Mouse (Mus musculus): ENCODE data around the gene Frem1. TPM values are rescaled to one million over a fixed set of nuclear protein-coding genes. Genes with fewer than 3 reads are reported as not detected.
A peak's percentile ranks its signal among the peaks of the same experiment; 100 is the strongest.

The Frem1 gene
- polyA plus RNA-seq, 1 experiment from 2014 or later = 1.8 TPM

DNA sequence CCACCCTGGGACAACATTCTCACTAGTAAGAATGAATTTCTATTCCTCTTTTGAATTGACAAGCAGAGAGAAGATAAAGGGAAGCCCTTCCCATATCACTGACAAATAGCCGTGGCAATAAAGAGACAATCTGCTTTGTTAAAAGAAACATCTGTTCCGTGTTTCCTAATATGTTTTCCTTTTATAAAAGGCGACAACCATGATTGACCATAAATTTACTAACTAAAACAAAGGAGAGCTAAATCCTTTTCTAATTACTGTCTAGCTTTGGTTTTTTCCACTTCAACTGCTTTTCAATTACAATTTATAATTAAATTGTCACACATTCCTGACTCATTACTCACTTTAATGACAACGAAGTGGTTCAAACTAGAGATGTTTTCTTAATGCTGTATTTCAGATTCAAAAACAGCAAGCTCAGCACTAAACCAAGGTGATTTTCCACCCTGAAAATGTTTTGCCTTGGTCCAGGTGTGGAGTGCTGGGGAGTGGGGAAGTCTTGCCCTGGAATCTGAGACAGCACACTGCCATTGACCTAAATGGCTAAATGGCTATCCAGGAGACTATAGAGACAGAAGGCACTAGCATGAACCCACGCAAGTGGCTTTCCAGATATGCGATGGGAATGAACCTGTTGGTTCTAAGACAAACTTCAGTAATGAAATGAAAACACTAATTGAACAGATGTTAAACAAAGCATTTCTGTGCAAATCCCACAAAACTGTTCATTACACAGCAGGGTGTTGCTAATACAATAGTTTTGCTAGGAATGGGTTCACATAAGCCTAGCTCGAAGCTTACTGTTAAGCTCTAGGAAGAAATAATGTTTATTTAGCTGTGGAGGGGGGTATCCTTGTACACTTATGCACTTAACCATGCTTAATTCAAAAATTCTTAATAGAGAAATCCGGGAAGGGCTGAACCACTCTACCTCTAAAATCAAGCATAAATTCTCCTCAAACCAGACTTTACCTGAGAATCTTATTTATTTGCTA lies 33.7 kb downstream of the Frem1 start:
- peaks cover 23% of the 10 kb centered on the region for H3K4me1 ChIP-seq
- no peaks in the 10 kb centered on the region for H3K27me3 ChIP-seq
- no peak overlapping the region for H3K4me2 ChIP-seq
- 0 out of 2 replicates have a peak, but pooled peaks have one; percentile 30 for ATAC-seq
- H3K9ac ChIP-seq = no peak overlapping the region
- H3K4me3 ChIP-seq = no peak overlapping the region
- no peaks in the 10 kb centered on the region for H3K36me3 ChIP-seq (ENCODE audit: poor library complexity, severe bottlenecking)
- no peak overlapping the region for H3K27ac ChIP-seq
- 19% methylated on average over 8 of the region's 8 CpGs for WGBS
- no peaks in the 10 kb centered on the region for H3K9me3 ChIP-seq (replicated peaks)

DNA sequence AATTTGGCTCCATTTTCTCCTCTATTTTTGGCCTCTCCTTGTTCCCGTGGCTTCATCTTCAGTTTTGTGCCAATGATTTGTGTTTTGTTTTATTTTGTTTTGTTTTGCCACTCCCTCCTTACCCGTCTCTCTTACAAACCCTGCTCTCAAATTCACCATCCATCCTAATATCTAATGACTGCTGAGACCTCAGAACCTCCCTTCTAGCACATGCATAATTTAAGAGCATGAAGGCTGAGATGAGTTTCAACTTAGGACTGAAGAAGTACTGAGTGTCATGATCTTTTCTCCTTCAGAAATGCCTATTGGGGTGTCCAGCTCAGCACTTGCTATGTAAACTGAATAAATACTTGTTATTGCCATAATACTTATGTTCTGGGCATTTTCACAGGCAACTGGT lies 37.6 kb downstream of the Frem1 start:
- Histone ChIP-seq H3K27ac (no peak overlapping the region), H3K4me3 (no peak overlapping the region), H3K36me3 (ENCODE audit: poor library complexity, severe bottlenecking) (no peaks in the 10 kb centered on the region), H3K27me3 (no peaks in the 10 kb centered on the region), H3K9ac (no peak overlapping the region), H3K4me2 (no peak overlapping the region), H3K9me3 (replicated peaks) (no peaks in the 10 kb centered on the region), H3K4me1 (peaks cover 12% of the 10 kb centered on the region)
- 86% methylated on average over 2 of the region's 2 CpGs for WGBS
- ATAC-seq = no peak

DNA sequence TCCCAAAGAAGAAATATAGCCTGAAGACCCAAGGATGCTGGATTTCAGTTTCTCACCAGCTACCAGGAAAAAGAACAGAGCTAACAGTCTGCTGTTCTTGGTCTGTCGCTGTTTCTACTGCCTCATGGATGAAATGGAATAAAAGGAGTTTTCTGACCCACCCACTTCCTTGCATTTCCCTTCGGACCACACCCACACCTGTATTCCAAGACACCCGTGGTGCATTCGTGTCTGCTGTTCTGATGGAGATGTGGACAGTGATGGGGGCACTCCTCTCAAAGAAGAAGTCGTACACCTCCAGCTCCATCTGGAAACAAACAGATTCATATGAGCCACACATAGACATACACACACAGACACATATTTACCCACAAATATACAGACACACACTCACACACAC lies 48.1 kb downstream of the Frem1 start:
- Histone ChIP-seq H3K4me3 (no peak overlapping the region), H3K27ac (no peak overlapping the region), H3K27me3 (no peaks in the 10 kb centered on the region), H3K4me1 (peaks cover 9% of the 10 kb centered on the region; the same call in 1 of the 2 replicates), H3K9ac (no peak overlapping the region), H3K36me3 (ENCODE audit: poor library complexity, severe bottlenecking) (no peaks in the 10 kb centered on the region), H3K4me2 (no peak overlapping the region), H3K9me3 (replicated peaks) (no peaks in the 10 kb centered on the region)
- WGBS = 79% methylated on average over 5 of the region's 5 CpGs
- ATAC-seq = no peak; the same call in 1 of the 2 replicates

DNA sequence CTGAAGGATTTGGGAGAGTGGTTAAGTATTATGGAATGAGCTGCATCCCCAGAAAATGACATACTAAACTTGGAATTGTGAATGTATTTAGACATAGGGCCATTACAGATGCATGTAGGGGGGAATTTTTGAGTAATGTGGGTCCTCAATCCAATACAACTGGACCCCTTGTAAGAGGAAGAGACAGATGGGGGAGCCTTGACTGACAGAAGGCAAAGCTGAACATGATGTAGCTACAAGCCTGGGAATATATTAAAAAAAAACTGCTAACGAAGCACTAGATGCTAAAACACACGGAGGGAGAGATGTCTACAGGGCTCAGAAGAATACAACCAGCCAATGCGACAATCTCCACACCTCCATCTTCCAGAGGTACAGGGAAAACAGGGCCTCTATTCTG lies 60.1 kb downstream of the Frem1 start:
- no peaks in the 10 kb centered on the region for H3K36me3 ChIP-seq (ENCODE audit: poor library complexity, severe bottlenecking)
- H3K27me3 ChIP-seq = no peaks in the 10 kb centered on the region
- no peak overlapping the region for H3K9ac ChIP-seq
- H3K27ac ChIP-seq = no peak overlapping the region
- ATAC-seq = 0 out of 2 replicates have a peak, but pooled peaks have one; percentile 10
- H3K9me3 ChIP-seq (replicated peaks) = no peaks in the 10 kb centered on the region
- 63% methylated on average over 3 of the region's 3 CpGs for WGBS
- H3K4me3 ChIP-seq = no peak overlapping the region
- no peak overlapping the region for H3K4me2 ChIP-seq
- peaks cover 13% of the 10 kb centered on the region; the same call in 1 of the 2 replicates for H3K4me1 ChIP-seq

DNA sequence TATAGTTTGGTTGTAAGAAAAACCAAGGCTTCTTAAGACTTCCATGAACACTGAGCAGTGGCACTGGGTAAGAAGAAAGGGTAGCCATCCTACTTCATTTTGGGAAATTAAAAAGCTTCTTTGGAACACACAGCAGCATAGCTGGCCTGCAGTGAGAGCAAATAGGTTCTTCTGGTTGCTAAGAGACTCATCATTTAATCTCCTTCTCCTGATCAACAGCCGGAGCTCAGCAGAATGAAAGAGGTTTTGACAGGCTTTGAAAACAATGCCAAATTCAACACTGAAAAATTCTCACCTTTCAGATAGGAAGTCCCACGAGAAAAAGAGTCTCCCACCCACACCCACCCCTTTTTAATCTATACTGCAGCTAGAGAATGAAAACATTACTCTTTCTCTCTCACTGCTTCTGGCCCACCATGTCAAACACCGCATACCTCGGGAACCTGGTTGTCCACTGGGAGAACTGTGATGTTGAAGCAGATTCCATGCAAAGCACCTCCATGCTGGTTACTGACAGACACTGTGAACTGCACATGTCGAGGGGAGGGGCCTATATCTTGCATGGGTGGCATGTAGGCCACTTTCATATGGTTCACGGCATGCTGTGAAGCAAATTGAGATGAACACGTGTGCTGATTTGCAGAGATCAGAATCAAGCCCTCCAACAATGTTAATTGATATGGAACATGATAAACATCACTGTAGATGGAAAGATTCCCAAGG lies 61.0 kb downstream of the Frem1 start:
- Histone ChIP-seq H3K27ac (peak overlapping the region; percentile 31; the same call in 1 of the 2 replicates), H3K9me3 (replicated peaks) (no peaks in the 10 kb centered on the region), H3K27me3 (no peaks in the 10 kb centered on the region), H3K36me3 (ENCODE audit: poor library complexity, severe bottlenecking) (no peaks in the 10 kb centered on the region), H3K9ac (no peak overlapping the region), H3K4me2 (no peak overlapping the region), H3K4me3 (no peak overlapping the region), H3K4me1 (peaks cover 13% of the 10 kb centered on the region; the same call in 1 of the 2 replicates)
- WGBS = 44% methylated on average over 7 of the region's 7 CpGs
- peak; percentile 61; the same call in 1 of the 2 replicates for ATAC-seq

DNA sequence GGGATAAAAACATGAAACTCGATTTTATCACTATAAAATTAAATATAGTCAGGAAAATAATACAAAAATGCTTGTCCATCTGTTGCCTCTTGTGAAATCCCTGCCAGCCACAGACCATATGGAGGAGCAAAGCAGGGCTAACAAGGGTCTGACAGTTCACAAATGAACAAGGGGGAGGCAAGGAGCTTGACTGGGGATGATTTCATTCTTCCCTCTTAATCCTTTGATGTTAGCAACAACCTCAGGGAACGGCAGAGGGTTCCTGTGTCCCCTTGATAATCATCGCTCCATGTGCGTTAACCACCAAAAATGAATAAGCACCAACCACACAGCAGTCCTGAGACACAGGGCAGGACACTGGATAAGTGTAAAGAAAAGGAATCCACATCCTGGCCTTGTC lies 79.8 kb downstream of the Frem1 start:
- Histone ChIP-seq H3K4me2 (no peak overlapping the region), H3K27ac (peak overlapping the region; percentile 22; the same call in 1 of the 2 replicates)
- no peak for ATAC-seq

DNA sequence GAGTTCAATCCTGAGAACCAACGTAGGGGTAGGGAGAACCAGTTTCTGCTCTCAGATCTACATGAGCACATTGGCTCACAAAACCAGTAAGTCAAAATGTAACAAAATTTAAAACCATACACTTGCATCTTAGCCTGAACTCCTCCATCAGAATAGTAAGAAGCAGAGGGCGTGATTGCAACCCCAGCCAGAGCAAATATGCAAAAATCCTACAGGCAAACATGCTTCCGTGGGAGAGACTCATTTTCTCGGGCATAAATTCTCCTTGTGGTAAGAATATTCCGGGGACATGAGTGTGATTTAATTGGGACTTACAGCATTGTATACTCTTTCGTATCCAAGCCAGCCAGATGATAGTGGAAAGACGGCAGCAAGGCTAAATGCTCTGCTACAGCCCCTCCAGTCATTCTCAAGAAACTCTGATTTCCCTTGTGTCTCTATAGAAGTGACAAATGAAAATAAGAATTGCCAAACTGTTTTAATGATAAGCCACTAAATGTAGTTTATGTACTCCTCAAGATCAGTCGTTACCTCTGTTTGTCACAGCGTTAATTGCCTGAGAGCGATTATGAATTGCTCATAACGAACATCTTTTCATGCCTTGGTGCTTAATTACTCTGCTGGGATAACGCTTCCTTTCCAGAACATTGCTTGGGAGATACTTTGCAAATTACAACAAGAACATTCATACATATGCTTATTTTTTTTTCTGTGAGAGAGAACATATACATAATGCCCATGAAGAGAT lies 81.1 kb downstream of the Frem1 start:
- ATAC-seq = peak; percentile 57; the same call in 1 of the 2 replicates
- H3K9me3 ChIP-seq (replicated peaks) = no peaks in the 10 kb centered on the region
- peak overlapping the region; percentile 60 for H3K27ac ChIP-seq
- no peak overlapping the region for H3K4me2 ChIP-seq
- no peaks in the 10 kb centered on the region for H3K36me3 ChIP-seq (ENCODE audit: poor library complexity, severe bottlenecking)
- WGBS = 54% methylated on average over 12 of the region's 12 CpGs
- H3K9ac ChIP-seq = no peak overlapping the region
- H3K4me3 ChIP-seq = no peak overlapping the region
- H3K27me3 ChIP-seq = no peaks in the 10 kb centered on the region
- peaks cover 5% of the 10 kb centered on the region; the same call in 1 of the 2 replicates for H3K4me1 ChIP-seq

More for the DNA sequence above, 79.8 kb downstream of the Frem1 start:
- Histone ChIP-seq H3K4me1 (peaks cover 5% of the 10 kb centered on the region; the same call in 1 of the 2 replicates), H3K27me3 (no peaks in the 10 kb centered on the region), H3K9ac (no peak overlapping the region), H3K36me3 (ENCODE audit: poor library complexity, severe bottlenecking) (no peaks in the 10 kb centered on the region), H3K4me3 (no peak overlapping the region), H3K9me3 (replicated peaks) (no peaks in the 10 kb centered on the region)
- 46% methylated on average over 4 of the region's 4 CpGs for WGBS

DNA sequence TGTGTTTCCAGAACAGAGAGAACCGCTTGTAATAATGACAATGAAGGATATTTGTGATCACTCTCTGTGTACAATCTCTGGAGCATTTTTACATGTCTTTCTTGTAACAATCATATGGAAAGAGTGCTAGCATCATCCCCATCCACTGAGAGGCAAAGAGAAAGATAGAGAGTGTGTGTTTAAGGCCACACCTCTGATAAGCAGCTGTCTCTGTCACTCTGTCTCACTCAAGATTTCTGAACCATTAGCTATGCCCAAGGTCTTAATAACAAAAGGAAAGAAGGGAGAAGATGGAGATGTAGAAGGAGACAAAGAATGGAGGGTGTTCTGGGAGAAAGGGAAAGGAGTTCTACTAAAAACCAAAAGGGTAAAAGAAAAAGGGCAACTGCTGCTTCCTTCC lies 91.1 kb downstream of the Frem1 start:
- Histone ChIP-seq H3K4me3 (no peak overlapping the region), H3K36me3 (ENCODE audit: poor library complexity, severe bottlenecking) (no peaks in the 10 kb centered on the region), H3K4me2 (no peak overlapping the region), H3K9ac (no peak overlapping the region), H3K9me3 (replicated peaks) (no peaks in the 10 kb centered on the region), H3K27ac (no peak overlapping the region), H3K27me3 (no peaks in the 10 kb centered on the region), H3K4me1 (0 out of 2 replicates have a peak, but pooled peaks cover 6% of the 10 kb centered on the region)
- 81% methylated on average over 1 of the region's 1 CpGs for WGBS
- ATAC-seq = no peak

DNA sequence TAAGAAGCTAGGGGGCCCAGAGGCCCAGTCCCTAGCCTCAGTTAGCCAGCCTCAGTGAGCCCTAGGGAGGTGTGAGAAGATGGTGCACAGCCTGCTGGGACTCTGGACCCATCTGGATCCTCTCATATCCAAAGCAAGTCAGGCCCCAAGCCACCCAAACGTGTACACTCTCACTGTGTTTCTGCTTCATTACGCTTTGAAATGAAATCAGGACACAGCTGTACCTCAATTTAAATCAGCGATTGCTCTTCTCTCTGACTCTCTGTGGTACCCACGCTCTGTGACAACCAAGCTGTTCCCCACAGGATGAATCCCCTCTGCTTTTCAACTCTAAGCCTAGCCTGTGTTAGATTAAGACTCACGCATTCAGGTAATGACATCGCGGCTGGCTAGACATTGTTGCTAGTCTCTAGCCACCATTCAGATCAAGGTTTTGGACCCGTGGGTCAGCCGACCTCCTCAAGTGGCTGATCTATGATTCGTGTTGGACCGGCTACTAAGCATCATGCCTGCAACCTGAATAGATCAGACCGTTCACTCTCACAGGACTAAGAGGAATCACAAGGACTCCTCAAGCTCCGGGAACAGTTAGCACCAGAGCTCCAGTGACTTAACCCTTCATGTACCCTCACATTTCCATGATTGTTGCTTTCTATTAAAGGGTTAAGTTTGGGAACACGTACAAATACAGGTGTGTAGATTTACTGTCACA lies 94.2 kb downstream of the Frem1 start:
- no peak overlapping the region for H3K4me3 ChIP-seq
- no peaks in the 10 kb centered on the region for H3K36me3 ChIP-seq (ENCODE audit: poor library complexity, severe bottlenecking)
- H3K27me3 ChIP-seq = no peaks in the 10 kb centered on the region
- no peak overlapping the region for H3K9ac ChIP-seq
- 0 out of 2 replicates have a peak, but pooled peaks cover 6% of the 10 kb centered on the region for H3K4me1 ChIP-seq
- no peak overlapping the region for H3K27ac ChIP-seq
- WGBS = 63% methylated on average over 14 of the region's 14 CpGs
- no peak overlapping the region for H3K4me2 ChIP-seq
- no peak for ATAC-seq
- no peaks in the 10 kb centered on the region for H3K9me3 ChIP-seq (replicated peaks)

DNA sequence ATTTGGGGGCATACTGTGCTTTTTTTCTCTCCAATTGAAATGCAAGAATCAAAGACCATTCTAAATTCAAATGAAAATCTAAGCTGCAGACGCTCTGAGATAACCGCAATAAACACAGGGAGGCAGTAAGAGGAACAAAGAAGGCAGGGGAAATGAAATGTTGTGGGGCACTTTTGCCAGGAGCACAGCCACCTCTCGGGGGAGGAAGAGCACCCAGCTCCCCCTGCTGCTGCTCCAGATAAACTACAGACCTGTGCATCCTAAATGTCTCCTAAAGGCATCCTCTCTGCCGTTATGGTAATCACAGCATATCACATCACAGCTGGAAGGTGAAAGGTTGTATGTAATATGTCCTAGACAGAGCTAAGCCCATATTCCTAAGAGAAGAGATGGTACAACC lies 98.1 kb downstream of the Frem1 start:
- H3K9ac ChIP-seq = no peak overlapping the region
- no peaks in the 10 kb centered on the region for H3K27me3 ChIP-seq
- no peak for ATAC-seq
- H3K27ac ChIP-seq = no peak overlapping the region
- H3K4me1 ChIP-seq = peaks cover 15% of the 10 kb centered on the region
- no peaks in the 10 kb centered on the region for H3K9me3 ChIP-seq (replicated peaks)
- H3K4me3 ChIP-seq = no peak overlapping the region
- no peaks in the 10 kb centered on the region for H3K36me3 ChIP-seq (ENCODE audit: poor library complexity, severe bottlenecking)
- WGBS = 55% methylated on average over 4 of the region's 4 CpGs
- no peak overlapping the region for H3K4me2 ChIP-seq

DNA sequence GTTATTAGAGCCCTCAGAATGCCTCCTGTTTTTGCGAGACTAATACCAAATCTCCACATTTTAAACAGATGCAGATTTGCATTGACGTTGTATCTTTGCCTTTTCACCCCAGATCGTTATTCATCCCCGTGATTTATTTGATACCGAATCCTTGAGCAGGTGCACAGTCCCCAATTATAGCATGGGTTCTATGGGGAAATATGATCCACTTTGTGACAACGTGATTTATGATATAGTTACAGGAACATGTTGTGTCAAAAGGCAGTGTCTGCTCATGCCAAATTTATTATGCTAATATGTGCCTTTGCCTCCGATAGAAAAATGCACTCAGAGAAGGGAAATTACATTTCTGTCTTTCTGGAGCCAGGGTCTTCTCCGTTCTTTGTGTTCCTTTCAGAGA lies 102.6 kb downstream of the Frem1 start:
- Histone ChIP-seq H3K4me1 (peaks cover 18% of the 10 kb centered on the region), H3K9ac (no peak overlapping the region), H3K4me3 (no peak overlapping the region), H3K4me2 (no peak overlapping the region), H3K36me3 (ENCODE audit: poor library complexity, severe bottlenecking) (no peaks in the 10 kb centered on the region), H3K27ac (peak overlapping the region; percentile 75), H3K9me3 (replicated peaks) (no peaks in the 10 kb centered on the region), H3K27me3 (no peaks in the 10 kb centered on the region)
- ATAC-seq = no peak
- 69% methylated on average over 8 of the region's 8 CpGs for WGBS

All from forebrain, embryonic 13.5 days (tissue).